28 mouse cellular contexts compared by ENCODE assay signal in the genomic region with DNA sequence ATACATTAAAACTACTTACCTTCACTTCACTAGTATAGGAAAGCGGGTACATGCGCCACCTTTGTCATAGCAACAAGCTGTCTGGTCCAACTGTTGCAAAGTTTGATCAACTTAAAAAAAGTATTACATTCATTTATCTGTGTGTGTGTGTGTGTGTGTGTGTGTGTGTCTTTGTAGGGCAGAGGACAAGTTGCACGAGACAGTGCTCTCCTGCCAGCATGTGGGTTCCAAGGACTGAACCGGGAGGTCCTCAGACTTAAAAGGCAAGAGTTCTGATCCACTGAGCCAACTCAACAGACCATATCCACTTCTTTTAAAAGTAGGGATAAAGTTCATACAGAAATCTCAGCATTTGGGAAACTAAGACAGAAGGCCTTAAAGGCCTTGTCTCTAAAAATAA. TPM values are rescaled to one million over a fixed set of nuclear protein-coding genes. Genes with fewer than 3 reads are reported as not detected.
DNase-seq lines count a peak whose midpoint lies in the region; ATAC-seq and TF ChIP-seq lines count a peak whose summit lies in the region.
"Had no signal": no experiment of that assay in that cellular context is flagged by ENCODE, and none has a peak within 500 bp of the region (broad histone marks: within the 10 kb centered on the region; RNA-seq: fewer than 3 reads in every experiment).

No protein-coding gene starts in this region.

- 97% methylated on average over 4 of the region's 4 CpGs for WGBS in kidney, embryonic 14.5 days
- WGBS in forebrain, embryonic 10.5 days: 95% methylated on average over 4 of the region's 4 CpGs

- no peak overlapping the region for H3K9ac ChIP-seq in kidney, embryonic 14.5 days (ENCODE audit: low read depth, low read length)
- H3K9ac ChIP-seq: embryonic facial prominence, embryonic 13.5 days; embryonic facial prominence, embryonic 15.5 days; forebrain, embryonic 13.5 days; forebrain, embryonic 15.5 days; forebrain, postnatal 0 days had no signal

- no peaks in the 10 kb centered on the region for H3K4me1 ChIP-seq in kidney, embryonic 14.5 days (ENCODE audit: control insufficient read depth, insufficient read depth, low read length)
- H3K4me1 ChIP-seq in forebrain, embryonic 10.5 days: no peaks in the 10 kb centered on the region
- H3K4me1 ChIP-seq: embryonic facial prominence, embryonic 13.5 days; embryonic facial prominence, embryonic 15.5 days; forebrain, embryonic 13.5 days had no signal

- H3K4me2 ChIP-seq in kidney, embryonic 14.5 days (replicated peaks; ENCODE audit: low read depth, low read length): no peak overlapping the region
- H3K4me2 ChIP-seq: embryonic facial prominence, embryonic 13.5 days; embryonic facial prominence, embryonic 15.5 days; forebrain, embryonic 13.5 days; forebrain, embryonic 15.5 days had no signal

- no peaks in the 10 kb centered on the region for H3K27me3 ChIP-seq in kidney, embryonic 14.5 days (ENCODE audit: control insufficient read depth, insufficient read depth, low read length)
- no peaks in the 10 kb centered on the region for H3K27me3 ChIP-seq in forebrain, embryonic 10.5 days (ENCODE audit: poor library complexity, severe bottlenecking)
- H3K27me3 ChIP-seq: CH12.LX; embryonic facial prominence, embryonic 13.5 days; embryonic facial prominence, embryonic 15.5 days; forebrain, embryonic 13.5 days; forebrain, embryonic 15.5 days; Patski had no signal

- H3K36me3 ChIP-seq in kidney, embryonic 14.5 days (ENCODE audit: control insufficient read depth, insufficient read depth, low read length): peaks cover 32% of the 10 kb centered on the region
- peaks cover 42% of the 10 kb centered on the region for H3K36me3 ChIP-seq in forebrain, embryonic 10.5 days (replicated peaks)

- intact Hi-C loops in heart, postnatal 10 days (cut with DNase I): no loop called here
- intact Hi-C loops in left cerebral cortex, adult 2 months (cut with DNase I): loop anchor here (10.0 kb wide), 1 partner anchor 79 kb away; no protein-coding TSS in a partner anchor
- intact Hi-C loops in left cerebral cortex, postnatal 36 days (cut with DNase I): no loop called here

- no peak overlapping the region for H3K4me3 ChIP-seq in kidney, embryonic 14.5 days (ENCODE audit: low read length)
- no peak overlapping the region for H3K4me3 ChIP-seq in left cerebral cortex, adult 2 months
- no peak overlapping the region for H3K4me3 ChIP-seq in forebrain, embryonic 10.5 days
- H3K4me3 ChIP-seq: embryonic facial prominence, embryonic 13.5 days; embryonic facial prominence, embryonic 15.5 days; erythroblast, embryonic 14.5 days; forebrain, embryonic 13.5 days; forebrain, embryonic 15.5 days had no signal

- DNase-seq in heart, adult 11 months: peak; percentile 50
- no peak for DNase-seq in heart, postnatal 10 days
- peak; percentile 45 for DNase-seq in kidney, adult 9 months
- DNase-seq in left cerebral cortex, adult 2 months (ENCODE audit: extremely low spot score in 1 of 2, low spot score in 2 of 2): no peak
- no peak for DNase-seq in left cerebral cortex, postnatal 36 days (ENCODE audit: low spot score in 2 of 2)
- no peak for DNase-seq in forebrain, embryonic 10.5 days (ENCODE audit: extremely low spot score, low spot score)
- DNase-seq: adrenal gland, adult 2 months; adrenal gland, postnatal 10 days; adrenal gland, postnatal 25 days; B cell, adult 2 months; cerebellum, adult 11-12 months; cerebellum, adult 2 months; cerebellum, adult 9-10 months; cerebellum, postnatal 10 days; cerebellum, postnatal 25 days; embryo, embryonic 11 days; forebrain, postnatal 0 days had no signal

- no peak for TF ChIP-seq CTCF in left cerebral cortex, adult 2 months (IDR thresholded peaks at IDR 0.05)

- no peaks in the 10 kb centered on the region for H3K9me3 ChIP-seq in kidney, embryonic 14.5 days (ENCODE audit: control insufficient read depth, low read length)
- H3K9me3 ChIP-seq in forebrain, embryonic 10.5 days: no peaks in the 10 kb centered on the region
- H3K9me3 ChIP-seq: embryonic facial prominence, embryonic 13.5 days; embryonic facial prominence, embryonic 15.5 days; forebrain, embryonic 13.5 days; forebrain, embryonic 15.5 days; G1E had no signal

- no peak overlapping the region for H3K27ac ChIP-seq in kidney, embryonic 14.5 days (ENCODE audit: low read depth, low read length)
- peak overlapping the region; percentile 78 for H3K27ac ChIP-seq in left cerebral cortex, adult 2 months
- no peak overlapping the region for H3K27ac ChIP-seq in forebrain, embryonic 10.5 days
- H3K27ac ChIP-seq: embryonic facial prominence, embryonic 13.5 days; embryonic facial prominence, embryonic 15.5 days; forebrain, embryonic 13.5 days; forebrain, embryonic 15.5 days had no signal

- ATAC-seq in kidney, embryonic 14.5 days (ENCODE audit: low FRiP score, low TSS enrichment): no peak
- ATAC-seq: activated CD4-positive, CD25-positive, alpha-beta regulatory T cell, adult 4 months; CD4-positive, CD25-positive, alpha-beta regulatory T cell, adult 4 months; forebrain, embryonic 13.5 days; forebrain, embryonic 15.5 days; forebrain, postnatal 0 days; Patski had no signal

RNA-seq across cellular contexts. Expression of gene Stam2, which starts 28.0 kb away (rescaled TPM):
- 10 to 100 TPM; 27.5 to 31.6 TPM for total RNA-seq in heart, postnatal 10 days (2021)
- polyA plus RNA-seq in kidney, embryonic 14.5 days (2014; fragmentation: Nextera tagmentation; extraction: Ambion mirVana): 24.0 and 36.2 TPM in 2 replicates
- total RNA-seq in left cerebral cortex, adult 2 months (2021): 10 to 100 TPM; 25.2 to 26.6 TPM
- total RNA-seq in left cerebral cortex, postnatal 36 days (2021): 10 to 100 TPM; 24.7 to 25.4 TPM
- 31.2 and 34.0 TPM in 2 replicates for polyA plus RNA-seq in forebrain, embryonic 10.5 days (2016; fragmentation: Nextera tagmentation; extraction: Ambion mirVana)

RNA-seq across cellular contexts. Expression of gene Cacnb4, which starts 37.5 kb away (rescaled TPM):
- under 1 TPM; 0.74 to 0.96 TPM for total RNA-seq in heart, postnatal 10 days (2021)
- 4.2 and 4.3 TPM in 2 replicates for polyA plus RNA-seq in kidney, embryonic 14.5 days (2014; fragmentation: Nextera tagmentation; extraction: Ambion mirVana)
- 100 to 1,000 TPM; 166 to 176 TPM for total RNA-seq in left cerebral cortex, adult 2 months (2021)
- 100 to 1,000 TPM; 166 to 195 TPM for total RNA-seq in left cerebral cortex, postnatal 36 days (2021)
- polyA plus RNA-seq in forebrain, embryonic 10.5 days (2016; fragmentation: Nextera tagmentation; extraction: Ambion mirVana): 0.50 and 1.1 TPM in 2 replicates
- polyA plus RNA-seq: adrenal gland, adult 2 months; erythroblast, embryonic 14.5 days had no signal

Comparison
In these comparisons a context has a peak if more than half of its experiments do, and no peak if none do; other contexts are left out.
1. DNase-seq: peak in heart, adult 11 months (single experiment) and kidney, adult 9 months (single experiment); none in heart, postnatal 10 days (0 of 2), left cerebral cortex, adult 2 months (0 of 2), left cerebral cortex, postnatal 36 days (0 of 2) and forebrain, embryonic 10.5 days (single experiment).
2. RNA of gene Cacnb4, which starts 37.5 kb away (total RNA-seq): 166 to 195 TPM in left cerebral cortex, postnatal 36 days and 166 to 176 TPM in left cerebral cortex, adult 2 months; 0.74 to 0.96 TPM in heart, postnatal 10 days; every median in the first group is over 10 times any median in the second.